In the genomic region with DNA sequence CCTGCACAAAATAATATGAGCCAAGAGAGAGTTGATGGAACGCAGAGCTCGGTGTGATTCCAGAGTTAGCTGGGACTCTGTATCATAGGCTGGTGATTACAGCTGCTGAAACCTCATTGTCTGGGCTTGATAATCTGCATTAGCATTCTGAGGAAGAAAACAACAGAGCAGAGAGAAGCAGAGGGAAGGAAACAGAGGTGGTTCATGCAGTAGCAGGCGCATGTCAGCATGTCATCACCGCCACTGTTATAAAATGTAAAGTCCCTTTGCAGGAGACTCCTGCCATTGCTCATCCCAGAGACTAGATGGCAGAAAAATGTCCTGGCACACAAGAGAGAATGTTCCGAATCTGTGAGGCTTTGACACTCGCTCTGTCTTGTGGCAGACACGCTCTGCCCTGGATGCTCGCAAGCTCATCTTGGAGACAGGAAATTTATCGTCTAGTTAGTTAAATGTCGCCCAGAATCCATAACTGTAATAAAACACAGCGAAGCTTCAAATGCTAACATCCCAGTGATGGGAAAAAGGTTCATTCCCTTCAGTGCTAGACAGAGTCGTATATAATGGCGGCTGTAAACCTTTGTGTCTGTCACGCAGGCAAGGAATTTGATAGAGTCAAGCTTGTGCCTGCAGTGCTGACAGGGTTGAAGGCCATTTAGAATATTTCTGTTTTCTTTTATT, we compare ENCODE assay signal across 23 mouse cellular contexts.
DNase-seq lines count a peak whose midpoint lies in the region; ATAC-seq lines count a peak whose summit lies in the region.
"Had no signal": no experiment of that assay in that cellular context is flagged by ENCODE, and none has a peak within 500 bp of the region (broad histone marks: within the 10 kb centered on the region; RNA-seq: fewer than 3 reads in every experiment).

No protein-coding gene starts in this region.

- H3K27me3 ChIP-seq in hindbrain, embryonic 12.5 days: no peaks in the 10 kb centered on the region
- H3K27me3 ChIP-seq in hindbrain, embryonic 14.5 days (ENCODE audit: control insufficient read depth, insufficient read depth, low read length): no peaks in the 10 kb centered on the region
- H3K27me3 ChIP-seq in midbrain, embryonic 13.5 days: no peaks in the 10 kb centered on the region
- H3K27me3 ChIP-seq in neural tube, embryonic 14.5 days (ENCODE audit: control insufficient read depth, insufficient read depth, low read length): no peaks in the 10 kb centered on the region
- H3K27me3 ChIP-seq: limb, embryonic 13.5 days; liver, embryonic 12.5 days; midbrain, embryonic 12.5 days had no signal

- 0 out of 2 replicates have a peak, but pooled peaks cover 7% of the 10 kb centered on the region for H3K36me3 ChIP-seq in hindbrain, embryonic 12.5 days
- H3K36me3 ChIP-seq in hindbrain, embryonic 14.5 days (replicated peaks; ENCODE audit: control insufficient read depth, insufficient read depth): no peaks in the 10 kb centered on the region
- no peaks in the 10 kb centered on the region for H3K36me3 ChIP-seq in midbrain, embryonic 13.5 days
- H3K36me3 ChIP-seq in neural tube, embryonic 14.5 days (ENCODE audit: control insufficient read depth, insufficient read depth, low read length): no peaks in the 10 kb centered on the region
- H3K36me3 ChIP-seq: midbrain, embryonic 12.5 days had no signal

- H3K9ac ChIP-seq in hindbrain, embryonic 12.5 days: no peak overlapping the region
- peak overlapping the region; percentile 37 for H3K9ac ChIP-seq in hindbrain, embryonic 14.5 days
- no peak overlapping the region for H3K9ac ChIP-seq in midbrain, embryonic 13.5 days (replicated peaks)
- peak overlapping the region; percentile 16; the same call in 1 of the 2 replicates for H3K9ac ChIP-seq in neural tube, embryonic 14.5 days (replicated peaks; ENCODE audit: low read depth, low read length)
- H3K9ac ChIP-seq: limb, embryonic 13.5 days; liver, embryonic 12.5 days; midbrain, embryonic 12.5 days had no signal

- no peak overlapping the region for H3K4me3 ChIP-seq in hindbrain, embryonic 12.5 days
- no peak overlapping the region for H3K4me3 ChIP-seq in hindbrain, embryonic 14.5 days (replicated peaks; ENCODE audit: low read length)
- no peak overlapping the region for H3K4me3 ChIP-seq in midbrain, embryonic 13.5 days (replicated peaks)
- H3K4me3 ChIP-seq in neural tube, embryonic 14.5 days (ENCODE audit: low read depth, low read length): no peak overlapping the region
- H3K4me3 ChIP-seq: embryonic facial prominence, embryonic 10.5 days; heart, adult 2 months; layer of hippocampus, adult 2 months; limb, embryonic 13.5 days; liver, embryonic 12.5 days; midbrain, embryonic 12.5 days had no signal

- ATAC-seq in hindbrain, embryonic 12.5 days (ENCODE audit: low FRiP score): no peak
- no peak for ATAC-seq in hindbrain, embryonic 14.5 days (ENCODE audit: low FRiP score)
- no peak for ATAC-seq in midbrain, embryonic 13.5 days
- peak; percentile 84 for ATAC-seq in neural tube, embryonic 14.5 days (ENCODE audit: low read depth)
- ATAC-seq: forebrain, embryonic 16.5 days; liver, embryonic 12.5 days had no signal

- 0 out of 2 replicates have a peak overlapping the region, but pooled peaks have one; percentile 8 for H3K27ac ChIP-seq in hindbrain, embryonic 12.5 days
- H3K27ac ChIP-seq in hindbrain, embryonic 14.5 days: peak overlapping the region; percentile 58
- H3K27ac ChIP-seq in midbrain, embryonic 13.5 days: peak overlapping the region; percentile 37; the same call in 1 of the 2 replicates
- peak overlapping the region; percentile 71 for H3K27ac ChIP-seq in neural tube, embryonic 14.5 days (ENCODE audit: low read depth, low read length)
- H3K27ac ChIP-seq: embryonic facial prominence, embryonic 10.5 days; heart, adult 2 months; layer of hippocampus, adult 2 months; limb, embryonic 13.5 days; liver, embryonic 12.5 days; midbrain, embryonic 12.5 days had no signal

- DNase-seq in hindbrain, embryonic 14.5 days (ENCODE audit: low spot score): no peak
- no peak for DNase-seq in left cerebral cortex, postnatal 10 days (ENCODE audit: extremely low spot score in 1 of 2, low spot score in 2 of 2)
- DNase-seq in cerebellum, adult 11 months: no peak
- DNase-seq in gastrocnemius, postnatal 25 days: no peak
- DNase-seq: adrenal gland, adult 8-10 months; cerebellum, adult 8-10 months; gastrocnemius, postnatal 36 days; heart, adult 2 months; kidney, adult 8-10 months; kidney, postnatal 14 days; lung, adult 18-20 months; lung, postnatal 10 days; retina, postnatal 1 day; thymus, postnatal 25 days had no signal

- H3K9me3 ChIP-seq in hindbrain, embryonic 12.5 days (replicated peaks): no peaks in the 10 kb centered on the region
- H3K9me3 ChIP-seq in hindbrain, embryonic 14.5 days (ENCODE audit: control insufficient read depth, low read length): no peaks in the 10 kb centered on the region
- no peaks in the 10 kb centered on the region for H3K9me3 ChIP-seq in midbrain, embryonic 13.5 days
- H3K9me3 ChIP-seq in neural tube, embryonic 14.5 days (ENCODE audit: control insufficient read depth, low read length): no peaks in the 10 kb centered on the region
- H3K9me3 ChIP-seq: embryonic facial prominence, embryonic 10.5 days; limb, embryonic 13.5 days; liver, embryonic 12.5 days; midbrain, embryonic 12.5 days had no signal

- 81% methylated on average over 14 of the region's 14 CpGs for WGBS in hindbrain, embryonic 12.5 days
- WGBS in hindbrain, embryonic 14.5 days: 66% methylated on average over 14 of the region's 14 CpGs
- WGBS in midbrain, embryonic 13.5 days: 76% methylated on average over 14 of the region's 14 CpGs
- 49% methylated on average over 14 of the region's 14 CpGs for WGBS in neural tube, embryonic 14.5 days

- intact Hi-C loops in left cerebral cortex, postnatal 10 days (cut with DNase I): no loop called here

- H3K4me1 ChIP-seq in hindbrain, embryonic 12.5 days: no peaks in the 10 kb centered on the region
- H3K4me1 ChIP-seq in hindbrain, embryonic 14.5 days (replicated peaks; ENCODE audit: control insufficient read depth, insufficient read depth, low read length): peaks cover 7% of the 10 kb centered on the region; the same call in 1 of the 2 replicates
- peaks cover 7% of the 10 kb centered on the region; the same call in 1 of the 2 replicates for H3K4me1 ChIP-seq in midbrain, embryonic 13.5 days (replicated peaks)
- H3K4me1 ChIP-seq in neural tube, embryonic 14.5 days (ENCODE audit: control insufficient read depth, insufficient read depth, low read length): peaks cover 6% of the 10 kb centered on the region
- H3K4me1 ChIP-seq: limb, embryonic 13.5 days; liver, embryonic 12.5 days had no signal

- H3K4me2 ChIP-seq in hindbrain, embryonic 12.5 days (replicated peaks): no peak overlapping the region
- no peak overlapping the region for H3K4me2 ChIP-seq in hindbrain, embryonic 14.5 days (replicated peaks)
- H3K4me2 ChIP-seq in midbrain, embryonic 13.5 days (replicated peaks): no peak overlapping the region
- peak overlapping the region; percentile 18; the same call in 1 of the 2 replicates for H3K4me2 ChIP-seq in neural tube, embryonic 14.5 days (ENCODE audit: low read depth, low read length)
- H3K4me2 ChIP-seq: limb, embryonic 13.5 days; liver, embryonic 12.5 days; midbrain, embryonic 12.5 days had no signal

Comparison
In these comparisons a context has a peak if more than half of its experiments do, and no peak if none do; other contexts are left out.
1. H3K9ac ChIP-seq: peak in hindbrain, embryonic 14.5 days (single experiment) and neural tube, embryonic 14.5 days (single experiment); none in hindbrain, embryonic 12.5 days (single experiment) and midbrain, embryonic 13.5 days (single experiment).
2. H3K27ac ChIP-seq: peak in every context shown above with its lines; median percentile 71 in neural tube, embryonic 14.5 days; 58 in hindbrain, embryonic 14.5 days; 37 in midbrain, embryonic 13.5 days; 8 in hindbrain, embryonic 12.5 days.